Mouse (Mus musculus) myocyte (in vitro differentiated cells): Measurements from ENCODE around the gene Eva1c. TPM values are rescaled to one million over a fixed set of nuclear protein-coding genes. Genes with fewer than 3 reads are reported as not detected.

ENCODE experiments used
- H3K27me3 ChIP-seq: one replicate; pipeline ENCODE4 v1.6.1; 2011; ENCODE audit not compliant: control insufficient read depth, insufficient read depth, insufficient read length
- H3K36me3 ChIP-seq: one replicate; pipeline ENCODE4 v1.6.1; 2011; ENCODE audit not compliant: control insufficient read depth, insufficient read depth
- H3K4me2 ChIP-seq: one replicate; pipeline ENCODE4 v1.6.1; 2011; ENCODE audit warnings: low read depth, control low read depth
- H3K4me3 ChIP-seq: one replicate; pipeline ENCODE4 v1.5.1; 2011; ENCODE audit warnings: mild to moderate bottlenecking, control low read depth, moderate library complexity
- H3K79me2 ChIP-seq: one replicate; pipeline ENCODE4 v1.6.1; 2011; ENCODE audit not compliant: control insufficient read depth, insufficient read depth
- H3ac ChIP-seq: one replicate; pipeline ENCODE4 v1.6.1; 2011; ENCODE audit not compliant: control insufficient read depth, insufficient read length
- CEBPB ChIP-seq: IDR thresholded peaks from 2 replicates; pipeline ENCODE4 v1.6.1; 2011; ENCODE audit warnings: mild to moderate bottlenecking, moderate library complexity; ENCODE audit not compliant: poor library complexity, insufficient read depth, severe bottlenecking
- E2F4 ChIP-seq: IDR thresholded peaks from one replicate; pipeline ENCODE4 v1.6.1; 2011; ENCODE audit warnings: mild to moderate bottlenecking, control low read depth, moderate library complexity; ENCODE audit not compliant: insufficient read depth
- MAX ChIP-seq: IDR thresholded peaks from one replicate; pipeline ENCODE4 v1.6.1; 2011; ENCODE audit warnings: low read depth, mild to moderate bottlenecking, control low read depth
- MYOD1 ChIP-seq, 3 experiments: IDR thresholded peaks; one replicate each; pipeline ENCODE4 v1.6.1; 2011; ENCODE audit warnings: control low read depth in 2 of 3, low read depth in 2 of 3, mild to moderate bottlenecking in 2 of 3, moderate library complexity in 1 of 3; ENCODE audit not compliant: insufficient read length in 2 of 3, control insufficient read depth in 1 of 3
- MYOG ChIP-seq, 3 experiments: IDR thresholded peaks; one replicate each; pipeline ENCODE4 v1.6.1; 2011; ENCODE audit warnings: control low read depth in 2 of 3, low read depth in 2 of 3, mild to moderate bottlenecking in 2 of 3; ENCODE audit not compliant: insufficient read length in 2 of 3, control insufficient read depth in 1 of 3, insufficient read depth in 1 of 3
- POLR2A ChIP-seq: IDR thresholded peaks from one replicate; pipeline ENCODE4 v1.6.1; 2011; ENCODE audit warnings: low read depth, mild to moderate bottlenecking, control low read depth, moderate library complexity; ENCODE audit not compliant: insufficient read length
- POLR2AphosphoS2 ChIP-seq: IDR thresholded peaks from one replicate; pipeline ENCODE4 v1.6.1; 2011; ENCODE audit warnings: low read depth, control low read depth; ENCODE audit not compliant: insufficient read length
- REST ChIP-seq: IDR thresholded peaks from one replicate; pipeline ENCODE4 v1.6.1; 2011; ENCODE audit warnings: mild to moderate bottlenecking, control low read depth, moderate library complexity; ENCODE audit not compliant: insufficient read depth, insufficient read length
- SRF ChIP-seq: IDR thresholded peaks from one replicate; pipeline ENCODE4 v1.6.1; 2011; ENCODE audit warnings: low read depth; ENCODE audit not compliant: control insufficient read depth, insufficient read length
- TCF12 ChIP-seq: IDR thresholded peaks from one replicate; pipeline ENCODE4 v1.6.1; 2011; ENCODE audit warnings: mild to moderate bottlenecking, control low read depth; ENCODE audit not compliant: poor library complexity, insufficient read depth, severe bottlenecking
- TCF3 ChIP-seq: IDR thresholded peaks from one replicate; pipeline ENCODE4 v1.6.1; 2011; ENCODE audit warnings: low read depth, control low read depth; ENCODE audit not compliant: insufficient read length
- USF1 ChIP-seq: IDR thresholded peaks from one replicate; pipeline ENCODE4 v1.6.1; 2011; ENCODE audit warnings: low read depth, mild to moderate bottlenecking, control low read depth, moderate library complexity
- polyA plus RNA-seq: library from polyadenylated mRNA; unstranded; fragments of >200 nt; fragmentation: generic; extraction: Trizol; gene quantifications from one replicate; pipeline ENCODE4 v1.2.1, GENCODE M21; 2012; ENCODE audit warnings: missing spikeins

The Eva1c gene
- polyA plus RNA-seq, result 4.5 TPM

- no peak within 1 kb of the TSS for H3K4me2 ChIP-seq
- H3K4me3 ChIP-seq, result no peak within 1 kb of the TSS
- TF ChIP-seq MAX (no peak), SRF (no peak), E2F4 (no peak), POLR2AphosphoS2 (no peak)
- no peak within 1 kb of the TSS for H3ac ChIP-seq
- H3K27me3 ChIP-seq, result no peaks in the 10 kb centered on the region
- no peaks in the 10 kb centered on the region for H3K79me2 ChIP-seq
- H3K36me3 ChIP-seq, result no peaks in the 10 kb centered on the region
These were observed at the start of gene Eva1c for GRCm38 (mm10) chr16:90826457-90826856. TSS of gene Eva1c (plus strand) at chr16:90826719.

- no peaks in the 10 kb centered on the region for H3K79me2 ChIP-seq
- H3K4me3 ChIP-seq, result no peak overlapping the region
- no peaks in the 10 kb centered on the region for H3K27me3 ChIP-seq
- peaks cover 18% of the 10 kb centered on the region for H3K36me3 ChIP-seq
- H3ac ChIP-seq, result no peak overlapping the region
- no peak overlapping the region for H3K4me2 ChIP-seq
- TF ChIP-seq MYOD1 (IDR thresholded peaks at IDR 0.05; ENCODE audit: control insufficient read depth in 1 of 3, insufficient read length in 2 of 3, low read depth in 2 of 3) (no peak), POLR2AphosphoS2 (no peak), TCF12 (no peak), USF1 (no peak), TCF3 (no peak)
These were observed 46.7 kb upstream of the Eva1c start for GRCm38 (mm10) chr16:90779783-90780182.

- no peaks in the 10 kb centered on the region for H3K27me3 ChIP-seq
- TF ChIP-seq MAX (no peak), TCF3 (no peak), MYOD1 (IDR thresholded peaks at IDR 0.05; ENCODE audit: control insufficient read depth in 1 of 3, insufficient read length in 2 of 3, low read depth in 2 of 3) (no peak), TCF12 (no peak), POLR2A (no peak), CEBPB (no peak)
- no peaks in the 10 kb centered on the region for H3K79me2 ChIP-seq
- H3K4me3 ChIP-seq, result no peak overlapping the region
- H3ac ChIP-seq, result no peak overlapping the region
- no peak overlapping the region for H3K4me2 ChIP-seq
- H3K36me3 ChIP-seq, result peaks cover 39% of the 10 kb centered on the region
These were observed 43.2 kb upstream of the Eva1c start for GRCm38 (mm10) chr16:90783302-90783701.

GRCm38 (mm10) chr16:90785257-90785656 is 41.3 kb upstream of the Eva1c start:
- TF ChIP-seq REST (no peak), E2F4 (no peak), MYOD1 (IDR thresholded peaks at IDR 0.05; ENCODE audit: control insufficient read depth in 1 of 3, insufficient read length in 2 of 3, low read depth in 2 of 3) (no peak), POLR2AphosphoS2 (no peak), CEBPB (no peak), MAX (no peak), USF1 (no peak), SRF (no peak), MYOG (IDR thresholded peaks at IDR 0.05; ENCODE audit: control insufficient read depth in 1 of 3, insufficient read depth in 1 of 3, insufficient read length in 2 of 3, low read depth in 2 of 3) (no peak), POLR2A (no peak), TCF3 (no peak), TCF12 (no peak)
- Histone ChIP-seq H3K27me3 (no peaks in the 10 kb centered on the region), H3K4me2 (no peak overlapping the region), H3K79me2 (no peaks in the 10 kb centered on the region), H3K4me3 (no peak overlapping the region), H3K36me3 (peaks cover 51% of the 10 kb centered on the region), H3ac (no peak overlapping the region)

GRCm38 (mm10) chr16:90788580-90788979 is 37.9 kb upstream of the Eva1c start:
- TF ChIP-seq USF1 (no peak), REST (no peak), MAX (no peak), POLR2A (no peak), E2F4 (no peak), POLR2AphosphoS2 (no peak), TCF3 (no peak), TCF12 (no peak), CEBPB (no peak), MYOG (IDR thresholded peaks at IDR 0.05; ENCODE audit: control insufficient read depth in 1 of 3, insufficient read depth in 1 of 3, insufficient read length in 2 of 3, low read depth in 2 of 3) (no peak), SRF (no peak)
- Histone ChIP-seq H3K4me3 (no peak overlapping the region), H3K36me3 (peaks cover 46% of the 10 kb centered on the region), H3K4me2 (no peak overlapping the region), H3K27me3 (no peaks in the 10 kb centered on the region), H3K79me2 (no peaks in the 10 kb centered on the region), H3ac (no peak overlapping the region)
